Mouse (Mus musculus) kidney, adult 8-10 months (tissue): ENCODE measurements around the gene Fbxo31.
"Not testable (repeated sequence)": the region's sequence is repeated elsewhere in the genome, so short reads cannot be mapped to it uniquely, and the experiment has no call there.

Source experiments
- DNase-seq, 2 experiments: peaks; one replicate each; pipeline ENCODE4 v3.0.0; 2022

Gene Fbxo31

GRCm38 (mm10) chr8:121578676-121579451, at the start of gene Fbxo31:
Gene Fbxo31, minus strand, starts transcription at chr8:121578806.
- DNase-seq: peak; percentile 95 to 96

- no peak for DNase-seq
Measured at GRCm38 (mm10) chr8:121623043-121623442, 44.4 kb upstream of the Fbxo31 start.

- DNase-seq: no peak
Measured at GRCm38 (mm10) chr8:121621879-121622278, 43.3 kb upstream of the Fbxo31 start.

- DNase-seq: peak; percentile 78 to 83
Measured at GRCm38 (mm10) chr8:121620801-121621516, 42.4 kb upstream of the Fbxo31 start.

- DNase-seq: peak; percentile 85 to 87
Measured at GRCm38 (mm10) chr8:121619401-121619995, 40.9 kb upstream of the Fbxo31 start.

- DNase-seq: no peak
Measured at GRCm38 (mm10) chr8:121613419-121613818, 34.8 kb upstream of the Fbxo31 start.

GRCm38 (mm10) chr8:121609916-121610315, 31.3 kb upstream of the Fbxo31 start:
- DNase-seq: no peak

GRCm38 (mm10) chr8:121609251-121609650, 30.6 kb upstream of the Fbxo31 start:
- DNase-seq: no peak

- DNase-seq: no peak
Measured at GRCm38 (mm10) chr8:121607661-121608060, 29.1 kb upstream of the Fbxo31 start.

GRCm38 (mm10) chr8:121603801-121604200, 25.2 kb upstream of the Fbxo31 start:
- no peak for DNase-seq

GRCm38 (mm10) chr8:121602860-121603259, 24.3 kb upstream of the Fbxo31 start:
- DNase-seq: peak; percentile 72 to 83

- DNase-seq: no peak
Measured at GRCm38 (mm10) chr8:121602411-121602810, 23.8 kb upstream of the Fbxo31 start.

GRCm38 (mm10) chr8:121599842-121600241, 21.2 kb upstream of the Fbxo31 start:
- DNase-seq: no peak

- DNase-seq: peak; percentile 85 to 90
Measured at GRCm38 (mm10) chr8:121598892-121599291, 20.3 kb upstream of the Fbxo31 start.

GRCm38 (mm10) chr8:121598190-121598589, 19.6 kb upstream of the Fbxo31 start:
- DNase-seq: no peak

GRCm38 (mm10) chr8:121597492-121597891, 18.9 kb upstream of the Fbxo31 start:
- DNase-seq: not testable (repeated sequence)

- DNase-seq: peak in 1 of 2 experiments; percentile 54
Measured at GRCm38 (mm10) chr8:121593983-121594382, 15.4 kb upstream of the Fbxo31 start.

GRCm38 (mm10) chr8:121593293-121593692, 14.7 kb upstream of the Fbxo31 start:
- DNase-seq: no peak

GRCm38 (mm10) chr8:121591178-121592066, 12.8 kb upstream of the Fbxo31 start:
- DNase-seq: peak in 1 of 2 experiments; percentile 42

GRCm38 (mm10) chr8:121590203-121591177, 11.9 kb upstream of the Fbxo31 start, which contains the start of gene Map1lc3b:
Gene Map1lc3b, plus strand, starts transcription at chr8:121590361.
- peak; percentile 92 to 95 for DNase-seq

GRCm38 (mm10) chr8:121589205-121589726, 10.7 kb upstream of the Fbxo31 start:
- DNase-seq: no peak
